Mouse (Mus musculus) cerebellum, adult 18-20 months (tissue): ENCODE results near the gene Rps19.
"Not testable (repeated sequence)": the region's sequence is repeated elsewhere in the genome, so short reads cannot be mapped to it uniquely, and the experiment has no call there.

ENCODE experiments used
- DNase-seq, 2 experiments: peaks; one replicate each; pipeline ENCODE4 v3.0.0; 2021

Gene Rps19

GRCm38 (mm10) chr7:24883896-24884692, at the start of gene Rps19:
Rps19 (plus strand) TSS chr7:24884371.
- peak; percentile 97 to 100 for DNase-seq

DNA sequence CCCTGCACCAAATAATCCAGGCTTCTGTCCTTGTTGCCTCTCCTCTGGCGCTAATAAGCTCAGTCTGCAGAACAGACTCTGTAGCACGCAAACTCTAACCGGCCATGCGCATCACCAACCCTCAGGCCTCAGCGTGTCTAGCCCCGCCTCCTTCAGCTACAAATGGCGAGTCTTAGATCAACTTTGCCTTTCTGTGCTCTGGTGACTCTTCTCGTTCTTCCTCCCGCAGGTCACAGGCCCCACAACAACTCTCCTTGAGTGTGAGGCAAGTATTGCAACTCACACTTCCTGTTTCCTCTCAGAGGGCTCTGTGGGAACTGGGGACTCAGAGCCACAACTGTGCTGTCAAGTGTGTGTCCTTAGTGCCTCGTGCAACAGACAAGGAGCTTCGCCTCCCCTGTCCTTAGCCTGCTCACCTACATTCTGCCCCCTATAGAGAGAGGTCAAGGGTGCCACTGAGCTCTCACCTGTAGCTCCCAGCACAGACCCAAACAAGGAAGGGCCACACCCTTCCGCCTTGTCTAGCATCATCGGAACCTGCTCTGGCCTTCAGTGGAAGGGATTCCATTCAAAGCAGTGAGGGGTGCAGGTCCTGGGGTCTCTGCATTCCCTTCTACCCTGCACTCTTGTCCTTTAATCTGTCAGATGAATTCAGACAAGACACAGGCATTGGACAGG, 45.3 kb upstream of the Rps19 start:
- not testable (repeated sequence) for DNase-seq

DNA sequence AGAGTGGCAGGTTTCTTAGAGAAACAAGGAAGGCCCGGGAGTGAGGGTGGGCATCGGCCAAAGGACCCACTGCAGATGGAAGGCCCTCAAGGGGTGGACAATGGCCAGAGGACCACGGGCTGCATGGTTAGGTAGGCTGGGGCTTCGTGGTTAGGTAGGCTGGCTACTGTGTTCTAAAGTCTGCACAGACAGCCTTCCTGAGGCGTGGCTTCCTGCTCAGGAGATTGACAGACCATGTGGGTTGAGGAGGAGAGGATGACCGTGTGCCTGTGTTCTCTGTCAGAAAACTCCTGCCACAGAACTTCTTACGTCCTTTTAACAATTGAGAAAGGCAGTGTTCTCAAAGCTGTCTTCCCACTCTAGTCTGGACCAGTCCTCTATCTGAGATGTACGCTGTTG, 44.8 kb upstream of the Rps19 start:
- DNase-seq = no peak

DNA sequence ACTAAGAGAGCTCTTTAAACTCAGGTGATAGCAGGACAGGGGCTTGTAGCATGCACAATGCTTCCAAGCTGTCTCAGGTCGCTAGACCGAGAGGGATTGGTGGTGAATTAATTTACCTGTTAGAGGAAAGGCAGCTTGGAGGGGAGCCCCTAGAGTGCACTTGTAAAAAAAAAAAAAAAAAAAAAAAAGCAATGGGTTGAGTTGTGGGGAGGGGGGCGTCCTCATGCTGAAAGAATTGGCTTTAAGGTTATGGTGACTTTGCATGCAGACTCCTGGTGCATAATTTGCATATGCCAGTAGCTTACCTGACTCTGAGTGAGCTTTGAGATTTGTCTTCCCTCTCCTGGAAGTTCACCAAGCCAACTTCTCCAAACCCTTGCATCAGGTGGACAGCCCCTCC, 43.8 kb upstream of the Rps19 start:
- no peak for DNase-seq

GRCm38 (mm10) chr7:24841009-24841408, 43.2 kb upstream of the Rps19 start:
- no peak for DNase-seq

DNA sequence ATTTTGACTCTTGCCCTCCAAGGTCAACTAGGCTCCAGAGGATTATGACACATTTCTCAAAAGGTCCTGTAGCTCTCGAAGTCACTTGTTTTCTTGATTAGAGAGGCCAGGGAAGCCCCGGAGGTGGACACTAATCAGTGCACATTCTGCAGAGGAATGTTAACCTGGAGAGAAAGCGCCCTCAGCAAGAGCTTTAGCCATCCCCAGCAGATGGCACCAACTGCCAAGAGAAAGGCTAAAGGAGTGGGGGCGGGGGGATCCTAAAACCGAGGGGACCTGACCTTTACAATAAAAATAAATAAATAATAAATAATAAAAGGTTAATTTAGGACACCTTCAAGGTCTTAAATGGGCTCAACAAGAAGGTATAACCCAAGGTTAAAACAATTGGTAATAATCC, 40.0 kb upstream of the Rps19 start:
- DNase-seq = no peak

- DNase-seq = no peak
Observed at GRCm38 (mm10) chr7:24845181-24845580, 39.0 kb upstream of the Rps19 start.

GRCm38 (mm10) chr7:24845713-24846112, 38.5 kb upstream of the Rps19 start:
- DNase-seq = no peak

DNA sequence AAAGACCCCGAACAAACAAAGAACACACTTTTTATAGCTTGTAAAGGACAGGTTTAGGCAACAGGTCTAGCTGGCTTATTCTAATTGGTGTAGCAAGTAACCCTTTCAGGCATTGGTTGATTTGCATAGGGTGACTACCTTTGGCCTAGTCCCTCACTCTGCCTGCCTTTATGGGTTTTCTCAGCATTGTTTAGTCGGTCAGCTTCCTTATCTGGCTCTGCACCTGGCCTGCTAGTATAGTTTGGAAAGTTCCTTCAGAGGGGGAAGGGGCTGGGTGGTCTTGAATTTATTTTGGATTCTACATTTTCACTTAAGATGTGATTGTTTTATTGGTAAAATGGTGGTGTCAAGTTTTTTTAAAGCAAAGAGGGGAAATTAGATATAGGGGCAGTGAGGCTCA, 37.6 kb upstream of the Rps19 start:
- not testable (repeated sequence) for DNase-seq

- no peak for DNase-seq
Observed at GRCm38 (mm10) chr7:24850162-24850561, 34.0 kb upstream of the Rps19 start.

DNA sequence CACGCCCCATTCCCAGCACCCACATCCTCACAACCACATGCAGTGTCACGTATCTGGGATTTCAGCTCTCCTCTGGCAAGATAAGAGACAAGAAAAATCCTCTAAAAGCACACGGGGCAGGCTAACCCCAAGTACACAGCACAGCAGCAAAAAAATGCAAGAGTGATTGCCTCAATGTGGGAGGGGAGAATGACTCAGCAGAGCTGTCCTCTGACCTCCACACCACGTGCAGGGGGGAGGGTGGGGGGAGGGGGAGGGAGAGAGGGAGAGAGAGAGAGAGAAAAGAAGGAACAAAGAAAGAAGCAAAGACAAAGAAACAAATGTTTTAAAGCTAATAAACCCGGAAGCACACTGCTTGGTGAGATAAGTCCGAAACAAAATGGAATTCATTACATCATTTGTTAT, 33.3 kb upstream of the Rps19 start:
- DNase-seq = no peak

GRCm38 (mm10) chr7:24851596-24852325, 32.4 kb upstream of the Rps19 start:
- DNase-seq = no peak

DNA sequence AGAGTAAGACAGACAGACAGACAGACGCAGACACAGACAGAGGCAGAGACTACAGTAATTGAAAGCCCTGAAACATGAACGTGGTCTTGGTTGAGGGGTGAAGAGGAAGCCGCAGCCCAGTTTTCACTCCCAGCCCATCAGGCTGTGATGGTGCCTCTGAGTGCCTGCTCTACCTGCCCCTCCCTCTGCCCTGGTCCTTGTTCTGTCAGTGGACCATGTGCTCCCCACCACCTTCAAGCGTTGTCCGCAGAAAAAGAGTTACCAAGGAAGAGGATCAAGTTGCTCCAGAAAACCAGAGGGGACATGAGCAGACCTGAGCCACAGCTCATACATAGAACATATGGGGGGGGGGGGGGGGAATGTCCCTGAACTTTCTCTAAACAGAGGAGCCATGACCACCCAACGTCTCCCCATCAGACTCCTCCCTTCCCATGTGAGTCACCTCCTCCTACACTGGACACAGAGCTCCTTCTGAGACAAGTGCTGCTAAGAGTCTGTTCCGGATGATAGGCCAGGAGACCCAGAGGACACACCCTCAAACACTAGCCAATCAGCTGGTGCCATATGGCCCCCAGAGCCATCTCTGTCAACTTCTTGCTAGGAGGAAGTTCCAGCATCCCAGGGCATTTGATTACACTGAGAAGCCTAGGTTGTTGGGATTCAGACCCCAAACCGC, 31.5 kb upstream of the Rps19 start:
- no peak for DNase-seq

- DNase-seq = no peak
Observed at GRCm38 (mm10) chr7:24853233-24853563, 31.0 kb upstream of the Rps19 start.

- no peak for DNase-seq
Observed at GRCm38 (mm10) chr7:24853695-24854094, 30.5 kb upstream of the Rps19 start.

- DNase-seq = no peak
Observed at GRCm38 (mm10) chr7:24856460-24857120, 27.6 kb upstream of the Rps19 start.

DNA sequence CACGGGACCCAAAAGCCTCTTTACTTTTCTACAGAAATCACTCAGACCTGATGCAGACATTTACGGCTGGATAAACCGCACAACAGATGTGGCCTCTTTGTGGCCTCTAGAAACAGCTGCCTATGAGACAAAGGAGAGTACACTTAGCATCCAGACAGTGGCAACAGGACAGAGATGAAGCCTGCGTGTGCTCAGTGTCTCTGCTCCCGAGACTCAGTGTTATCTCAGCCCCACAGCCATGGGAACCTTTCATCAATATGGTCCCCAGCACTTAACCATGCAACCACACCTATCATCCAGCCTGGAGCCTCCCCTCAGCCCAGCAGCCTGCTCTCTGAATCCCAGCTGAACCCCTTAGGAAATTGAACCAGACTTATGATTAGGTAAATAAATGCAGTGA, 24.9 kb upstream of the Rps19 start:
- DNase-seq = no peak

GRCm38 (mm10) chr7:24861913-24862312, 22.3 kb upstream of the Rps19 start, which contains the start of gene Gm9844:
Gm9844 (plus strand) TSS chr7:24862213.
- DNase-seq = no peak

DNA sequence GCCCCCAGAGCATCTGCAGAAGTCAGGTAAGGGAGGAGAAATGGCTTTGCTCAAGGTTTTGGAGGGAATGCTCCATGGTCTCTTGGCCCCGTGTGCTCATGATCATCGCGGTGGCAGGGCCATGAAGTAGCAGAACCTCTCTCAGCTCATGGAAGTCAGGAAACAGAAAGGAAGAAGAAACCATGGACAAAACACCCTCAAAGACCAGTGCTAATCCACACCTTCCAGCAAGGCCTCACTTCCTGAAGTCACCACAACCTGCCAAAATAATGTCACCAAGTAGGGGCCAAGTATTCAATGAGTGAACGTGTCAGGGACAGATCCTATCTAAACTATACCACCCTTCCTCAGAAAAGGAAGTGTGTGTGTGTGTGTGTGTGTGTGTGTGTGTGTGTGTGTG, 21.3 kb upstream of the Rps19 start:
- DNase-seq = no peak

DNA sequence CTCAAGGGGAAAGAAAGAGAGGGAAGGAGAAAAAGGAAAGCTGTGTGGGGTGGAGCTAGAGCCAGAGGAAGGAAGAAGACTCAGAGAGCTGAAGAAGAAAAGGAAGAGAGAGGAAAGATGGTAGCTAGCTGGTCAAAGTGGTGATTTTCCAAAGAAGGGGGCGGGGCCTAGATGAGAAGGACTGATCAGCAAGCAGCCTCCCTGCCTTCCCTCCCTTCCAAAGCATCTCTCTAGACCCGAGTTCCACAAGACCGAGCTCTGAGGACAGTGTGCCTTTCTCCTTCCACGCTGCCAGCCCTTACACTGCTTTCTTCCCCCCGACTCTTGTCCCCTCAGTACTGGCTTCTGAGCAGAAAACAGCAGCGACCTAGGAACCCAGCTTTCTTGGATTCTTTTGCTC, 20.0 kb upstream of the Rps19 start:
- no peak for DNase-seq

- DNase-seq = no peak
Observed at GRCm38 (mm10) chr7:24869080-24869479, 15.1 kb upstream of the Rps19 start.

DNA sequence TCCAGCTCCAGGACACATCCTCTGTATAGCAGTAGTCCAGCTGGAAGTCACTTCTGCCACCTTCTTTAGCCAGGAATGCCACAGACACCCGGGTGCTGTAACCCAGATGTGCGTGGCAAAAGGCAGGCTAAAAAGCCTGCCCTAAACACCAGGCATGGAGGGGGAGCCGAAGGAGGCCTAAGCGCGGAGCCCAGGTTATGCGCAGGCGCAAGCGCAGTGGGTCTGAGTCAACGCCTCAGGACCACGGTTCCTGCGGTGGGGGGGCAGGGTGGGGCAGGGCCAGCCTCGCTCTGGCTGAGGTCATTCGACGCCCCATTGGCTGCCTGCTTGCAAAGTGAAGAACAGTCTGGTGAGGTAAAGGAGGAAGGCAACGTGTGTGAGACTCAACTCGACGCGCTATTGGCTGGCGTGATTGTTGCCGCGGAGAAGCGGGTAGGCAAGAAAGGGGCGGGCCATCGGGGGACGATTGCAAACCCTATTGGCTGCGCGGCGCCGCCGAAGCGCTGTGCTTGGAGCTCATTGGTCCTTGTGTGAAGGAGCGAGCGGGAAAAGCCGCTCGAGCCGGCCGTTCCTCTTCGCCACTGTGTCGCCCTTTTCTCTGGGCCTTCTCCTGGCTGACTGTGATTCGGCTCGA, 14.5 kb upstream of the Rps19 start, which contains the start of the genes Lypd4 and Dmrtc2:
TSS of gene Lypd4 (minus strand) at position 410 of the 634 bp plus-strand sequence.
TSS of gene Dmrtc2 (plus strand) at position 526 of the 634 bp plus-strand sequence.
- DNase-seq = no peak
